Mouse (Mus musculus) limb, embryonic 10.5 days (tissue): ENCODE measurements around the gene Npepl1. TPM values are rescaled to one million over a fixed set of nuclear protein-coding genes. Genes with fewer than 3 reads are reported as not detected.

ENCODE experiments used
- polyA plus RNA-seq: library from polyadenylated mRNA; unstranded; fragments of >200 nt; fragmentation: Nextera tagmentation; extraction: Ambion mirVana; gene quantifications from 2 replicates; pipeline ENCODE4 v1.2.1, GENCODE M21; 2016

The Npepl1 gene
- polyA plus RNA-seq, 1 experiment from 2014 or later = 36.2 TPM

Other genes starting within 250 kb of the Npepl1 start
- gene Stx16, start 34.0 kb upstream of the Npepl1 start, polyA plus RNA-seq = 10.0 and 12.4 TPM in 2 replicates
- gene Gnas, start 174.0 kb downstream of the Npepl1 start, polyA plus RNA-seq = 1,045 and 1,269 TPM in 2 replicates
- gene Gm20721, start 236.4 kb downstream of the Npepl1 start, polyA plus RNA-seq = 14.9 and 15.2 TPM in 2 replicates